Mouse (Mus musculus) intestine, postnatal 0 days (tissue): Measurements from ENCODE around the gene Tmem222. TPM values are rescaled to one million over a fixed set of nuclear protein-coding genes. Genes with fewer than 3 reads are reported as not detected.

Experiments used
- ATAC-seq: fragments of 200-750 bp; cut with Nextera tagmentation; 2 replicates; pipeline ENCODE4 v1.8.0; 2017; ENCODE audit warnings: mild to moderate bottlenecking, moderate TSS enrichment, moderate library complexity
- H3K27ac ChIP-seq: fragments of 300-500 bp; sonication (generic); 2 replicates; pipeline ENCODE4 v1.5.1; 2014; ENCODE audit warnings: mild to moderate bottlenecking, low read depth, low read length, moderate library complexity
- H3K27me3 ChIP-seq: fragments of 300-500 bp; sonication (generic); replicated peaks from 2 replicates; pipeline ENCODE4 v1.6.1; 2014; ENCODE audit warnings: low read length, mixed read lengths; ENCODE audit not compliant: control insufficient read depth, insufficient read depth
- H3K36me3 ChIP-seq: fragments of 300-500 bp; sonication (generic); 2 replicates; pipeline ENCODE4 v1.6.1; 2014; ENCODE audit warnings: mild to moderate bottlenecking, moderate library complexity; ENCODE audit not compliant: control insufficient read depth, insufficient read depth
- H3K4me1 ChIP-seq: fragments of 300-500 bp; sonication (generic); replicated peaks from 2 replicates; pipeline ENCODE4 v1.6.1; 2014; ENCODE audit warnings: antibody characterized with exemption, low read length, mixed read lengths; ENCODE audit not compliant: control insufficient read depth, insufficient read depth
- H3K4me2 ChIP-seq: fragments of 300-500 bp; sonication (generic); replicated peaks from 2 replicates; pipeline ENCODE4 v1.6.1; 2014; ENCODE audit warnings: low read depth, mild to moderate bottlenecking, moderate library complexity
- H3K4me3 ChIP-seq: fragments of 300-500 bp; sonication (generic); 2 replicates; pipeline ENCODE4 v1.5.1; 2014; ENCODE audit warnings: low read depth, low read length
- H3K9ac ChIP-seq: fragments of 300-500 bp; sonication (generic); 2 replicates; pipeline ENCODE4 v1.6.1; 2014; ENCODE audit warnings: mild to moderate bottlenecking, low read depth, low read length
- H3K9me3 ChIP-seq: fragments of 300-500 bp; sonication (generic); 2 replicates; pipeline ENCODE4 v1.6.1; 2016; ENCODE audit warnings: mixed run types; ENCODE audit not compliant: control insufficient read depth
- CTCF ChIP-seq: sonication (generic); IDR thresholded peaks from 2 replicates; pipeline ENCODE4 v1.5.1; 2016; ENCODE audit warnings: low read depth, mild to moderate bottlenecking, control low read depth, antibody characterized with exemption, moderate library complexity
- WGBS: fragments of 180-500 bp; shearing (Covaris S2); extraction: QIAGEN DNeasy Blood & Tissue Kit; methylation state at CpG from one replicate; pipeline ENCODE4 v1.1.7; 2014; 5-methylcytosine and 5-hydroxymethylcytosine counted together
- polyA plus RNA-seq: library from polyadenylated mRNA; unstranded; fragments of >200 nt; fragmentation: Nextera tagmentation; extraction: Ambion mirVana; gene quantifications from 2 replicates; pipeline ENCODE4 v1.2.1, GENCODE M21; 2015

The Tmem222 gene
- polyA plus RNA-seq, 1 experiment from 2014 or later = 52.8 TPM

- Histone ChIP-seq H3K36me3 (no peaks in the 10 kb centered on the region), H3K9me3 (no peaks in the 10 kb centered on the region), H3K9ac (no peak overlapping the region), H3K27ac (no peak overlapping the region), H3K27me3 (0 out of 2 replicates have a peak, but pooled peaks cover 4% of the 10 kb centered on the region), H3K4me2 (no peak overlapping the region), H3K4me3 (no peak overlapping the region), H3K4me1 (no peaks in the 10 kb centered on the region)
- no peak for ATAC-seq
- WGBS = 53% methylated on average over 13 of the region's 13 CpGs
- TF ChIP-seq CTCF = no peak
Observed at GRCm38 (mm10) chr4:133243538-133243937, 34.1 kb downstream of the Tmem222 start.

DNA sequence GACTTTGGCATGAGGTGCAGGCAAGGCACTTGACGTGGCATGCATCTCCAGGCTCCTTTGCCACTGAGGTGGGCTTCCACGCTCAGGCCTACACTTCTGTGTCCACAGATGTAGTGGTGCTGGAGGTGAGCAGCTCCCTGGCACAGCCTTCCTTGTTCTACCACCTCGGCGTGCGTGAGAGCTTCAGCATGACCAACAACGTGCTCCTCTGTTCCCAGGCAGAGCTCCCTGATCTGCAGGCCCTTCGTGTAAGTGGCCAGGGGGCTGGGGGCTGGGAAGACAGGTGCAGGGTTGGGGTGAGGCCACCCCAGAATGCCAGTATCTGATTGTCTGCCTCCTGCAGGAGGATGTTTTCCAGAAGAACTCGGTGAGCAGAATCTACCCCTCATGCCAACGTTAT is 34.9 kb downstream of the Tmem222 start:
- Histone ChIP-seq H3K9me3 (no peaks in the 10 kb centered on the region), H3K4me2 (no peak overlapping the region), H3K27me3 (no peaks in the 10 kb centered on the region), H3K4me3 (no peak overlapping the region), H3K27ac (no peak overlapping the region; the same call in 1 of the 2 replicates), H3K4me1 (no peaks in the 10 kb centered on the region), H3K36me3 (no peaks in the 10 kb centered on the region), H3K9ac (no peak overlapping the region)
- no peak for ATAC-seq
- 77% methylated on average over 9 of the region's 9 CpGs for WGBS
- TF ChIP-seq CTCF = no peak

DNA sequence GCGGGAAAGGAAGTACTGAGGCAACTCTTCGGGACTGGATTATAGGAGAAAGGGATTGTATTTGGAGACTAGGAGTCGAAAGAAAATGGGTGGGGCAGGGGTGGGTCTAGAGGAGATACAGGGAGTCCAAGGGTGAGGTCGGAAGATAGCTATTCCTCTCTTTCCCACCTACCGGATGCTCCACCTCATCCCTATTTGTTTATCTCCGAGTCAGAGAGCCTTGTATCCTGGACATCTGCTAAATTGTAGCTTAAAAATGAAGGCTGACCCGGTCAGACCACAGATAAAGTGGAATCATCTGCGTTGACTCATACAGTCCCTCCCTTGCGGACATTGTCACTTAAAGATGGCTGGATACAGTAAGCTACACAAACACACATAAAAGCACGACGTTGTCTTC is 35.7 kb downstream of the Tmem222 start:
- Histone ChIP-seq H3K9ac (no peak overlapping the region; the same call in 1 of the 2 replicates), H3K27ac (peak overlapping the region; percentile 21; the same call in 1 of the 2 replicates)
- 14% methylated on average over 11 of the region's 11 CpGs for WGBS

DNA sequence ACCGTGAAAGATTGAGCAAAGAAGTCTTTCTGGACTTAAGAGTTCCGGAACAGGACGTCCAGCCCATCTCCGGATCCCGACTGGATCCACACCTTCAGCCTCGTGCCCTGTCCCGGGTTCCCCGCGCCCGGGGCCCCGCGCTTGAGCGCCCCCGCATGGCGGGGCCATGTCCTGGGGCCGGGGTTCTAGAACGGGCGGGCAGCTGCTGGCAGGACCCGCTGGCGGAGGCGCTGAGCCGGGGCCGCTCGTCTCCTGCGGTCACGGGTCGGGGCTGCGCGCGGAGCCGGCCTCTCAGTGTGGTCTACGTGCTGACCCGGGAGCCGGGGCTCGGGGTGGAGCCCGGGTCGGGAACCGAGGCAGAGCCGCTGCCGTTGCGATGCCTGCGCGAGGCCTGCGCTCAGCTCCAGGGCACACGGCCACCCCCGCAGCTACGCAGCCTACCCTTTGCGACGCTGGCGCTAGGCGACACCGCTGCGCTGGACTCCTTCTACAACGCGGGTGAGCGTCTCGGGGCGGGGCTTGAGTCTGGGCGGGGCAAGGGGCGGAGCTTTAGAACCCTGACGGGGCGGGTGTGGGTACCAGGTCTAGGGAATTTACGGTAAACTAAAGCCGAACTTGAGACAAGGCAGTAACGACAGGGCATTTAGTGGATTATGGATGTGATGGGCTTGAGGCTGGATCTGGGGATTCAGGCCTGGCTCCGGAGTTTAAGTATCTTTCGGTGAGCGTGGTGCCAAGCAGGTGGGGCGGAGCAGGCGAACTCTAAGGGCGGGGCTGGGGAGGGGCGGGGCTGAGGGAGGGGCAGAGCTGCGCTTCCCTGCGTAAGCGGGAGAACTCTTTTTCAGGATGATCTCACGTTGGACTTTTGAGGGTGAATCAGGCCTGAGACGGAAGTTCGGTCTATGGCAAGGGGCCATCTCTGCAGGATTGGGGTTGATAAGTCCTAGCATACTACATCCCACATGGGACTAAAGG is 36.4 kb downstream of the Tmem222 start:
- peak; percentile 81 for ATAC-seq
- peak overlapping the region; percentile 98 for H3K4me2 ChIP-seq
- no peaks in the 10 kb centered on the region for H3K9me3 ChIP-seq
- H3K4me1 ChIP-seq = no peaks in the 10 kb centered on the region
- H3K36me3 ChIP-seq = no peaks in the 10 kb centered on the region
- H3K27ac ChIP-seq = peak overlapping the region; percentile 84
- H3K9ac ChIP-seq = peak overlapping the region; percentile 53
- peak overlapping the region; percentile 57 for H3K4me3 ChIP-seq
- under 1% methylated on average over 77 of the region's 78 CpGs for WGBS
- H3K27me3 ChIP-seq = no peaks in the 10 kb centered on the region
- peak; percentile 54 for TF ChIP-seq CTCF

More for the DNA sequence above, 35.7 kb downstream of the Tmem222 start:
- H3K36me3 ChIP-seq = no peaks in the 10 kb centered on the region
- ATAC-seq = no peak
- no peaks in the 10 kb centered on the region for H3K9me3 ChIP-seq
- no peaks in the 10 kb centered on the region for H3K27me3 ChIP-seq
- no peaks in the 10 kb centered on the region for H3K4me1 ChIP-seq
- peak overlapping the region; percentile 57 for H3K4me3 ChIP-seq
- H3K4me2 ChIP-seq = peak overlapping the region; percentile 98
- TF ChIP-seq CTCF = no peak

GRCm38 (mm10) chr4:133240490-133240921 is 37.1 kb downstream of the Tmem222 start, which contains the start of gene Map3k6:
Map3k6 (plus strand) TSS chr4:133240818.
- no peaks in the 10 kb centered on the region for H3K36me3 ChIP-seq
- TF ChIP-seq CTCF = no peak

GRCm38 (mm10) chr4:133237911-133238310 is 39.7 kb downstream of the Tmem222 start:
- Histone ChIP-seq H3K27ac (no peak overlapping the region), H3K9ac (no peak overlapping the region), H3K4me1 (no peaks in the 10 kb centered on the region), H3K36me3 (no peaks in the 10 kb centered on the region), H3K9me3 (no peaks in the 10 kb centered on the region), H3K4me2 (no peak overlapping the region), H3K4me3 (no peak overlapping the region), H3K27me3 (peaks cover 3% of the 10 kb centered on the region; the same call in 1 of the 2 replicates)
- 57% methylated on average over 4 of the region's 4 CpGs for WGBS
- TF ChIP-seq CTCF = no peak
- no peak for ATAC-seq

More at GRCm38 (mm10) chr4:133240490-133240921, 37.1 kb downstream of the Tmem222 start, which contains the start of gene Map3k6:
- H3K27me3 ChIP-seq = peaks cover 3% of the 10 kb centered on the region; the same call in 1 of the 2 replicates
- peak; percentile 50 for ATAC-seq
- no peaks in the 10 kb centered on the region for H3K4me1 ChIP-seq
- peak within 1 kb of the TSS; percentile 98 for H3K4me2 ChIP-seq
- H3K9me3 ChIP-seq = no peaks in the 10 kb centered on the region
- peak within 1 kb of the TSS; percentile 57 for H3K4me3 ChIP-seq
- peak within 1 kb of the TSS; percentile 84 for H3K27ac ChIP-seq
- 6% methylated on average over 16 of the region's 16 CpGs for WGBS
- H3K9ac ChIP-seq = peak within 1 kb of the TSS; percentile 53
